Mouse (Mus musculus) midbrain, embryonic 10.5 days (tissue): ENCODE results near the gene Jph3. TPM values are rescaled to one million over a fixed set of nuclear protein-coding genes. Genes with fewer than 3 reads are reported as not detected.
A peak's percentile ranks its signal among the peaks of the same experiment; 100 is the strongest.

ENCODE experiments used
- DNase-seq: peaks from one replicate; pipeline ENCODE4 v3.0.0-alpha.2; 2017; ENCODE audit warnings: low spot score
- H3K27ac ChIP-seq: fragments of 300-500 bp; sonication (generic); replicated peaks from 2 replicates; pipeline ENCODE4 v1.5.1; 2016; ENCODE audit warnings: mild to moderate bottlenecking
- H3K27me3 ChIP-seq: fragments of 300-500 bp; sonication (generic); 2 replicates; pipeline ENCODE4 v1.6.1; 2016; ENCODE audit warnings: low read depth, mild to moderate bottlenecking; ENCODE audit not compliant: poor library complexity, severe bottlenecking
- H3K36me3 ChIP-seq: fragments of 300-500 bp; sonication (generic); 2 replicates; pipeline ENCODE4 v1.6.1; 2016; ENCODE audit warnings: mild to moderate bottlenecking, moderate library complexity
- H3K4me1 ChIP-seq: fragments of 300-500 bp; sonication (generic); 2 replicates; pipeline ENCODE4 v1.6.1; 2016
- H3K4me3 ChIP-seq: fragments of 300-500 bp; sonication (generic); 2 replicates; pipeline ENCODE4 v1.5.1; 2016; ENCODE audit warnings: mild to moderate bottlenecking, moderate library complexity
- H3K9me3 ChIP-seq: fragments of 300-500 bp; sonication (generic); replicated peaks from 2 replicates; pipeline ENCODE4 v1.6.1; 2016; ENCODE audit warnings: mild to moderate bottlenecking
- WGBS: fragments of 180-500 bp; shearing (Covaris S2); methylation state at CpG from one replicate; pipeline ENCODE4 v1.1.7; 2016; 5-methylcytosine and 5-hydroxymethylcytosine counted together
- polyA plus RNA-seq: library from polyadenylated mRNA; unstranded; fragments of >200 nt; fragmentation: Nextera tagmentation; extraction: Ambion mirVana; gene quantifications from 2 replicates; pipeline ENCODE4 v1.2.1, GENCODE M21; 2016

Gene Jph3
- 11.9 and 18.7 TPM in 2 replicates for polyA plus RNA-seq

DNA sequence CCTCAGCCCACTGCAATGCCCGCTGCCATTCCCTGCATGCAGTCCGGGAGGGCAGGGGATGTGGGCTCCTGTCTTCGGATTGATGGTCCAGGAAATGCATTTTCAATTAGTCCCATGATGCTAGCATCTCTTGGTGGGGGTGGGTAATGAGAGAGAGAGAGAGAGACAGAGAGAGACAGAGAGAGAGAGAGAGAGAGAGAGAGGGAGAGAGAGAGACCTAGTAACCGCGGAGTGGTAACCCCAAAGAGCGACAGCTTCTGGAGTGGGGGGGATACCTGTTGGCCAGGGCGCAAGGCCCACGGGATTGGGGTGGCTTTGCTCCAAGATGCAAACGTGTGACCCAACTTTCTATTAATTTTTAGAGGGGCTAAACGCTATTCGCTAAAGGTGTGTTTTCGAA lies at the start of gene Jph3:
Jph3 (plus strand) TSS at position 301 of the 400 bp plus-strand sequence.
- H3K27me3 ChIP-seq: peaks cover 64% of the 10 kb centered on the region
- peak within 1 kb of the TSS; percentile 72; the same call in 1 of the 2 replicates for H3K27ac ChIP-seq
- WGBS: 5% methylated on average over 12 of the region's 12 CpGs

DNA sequence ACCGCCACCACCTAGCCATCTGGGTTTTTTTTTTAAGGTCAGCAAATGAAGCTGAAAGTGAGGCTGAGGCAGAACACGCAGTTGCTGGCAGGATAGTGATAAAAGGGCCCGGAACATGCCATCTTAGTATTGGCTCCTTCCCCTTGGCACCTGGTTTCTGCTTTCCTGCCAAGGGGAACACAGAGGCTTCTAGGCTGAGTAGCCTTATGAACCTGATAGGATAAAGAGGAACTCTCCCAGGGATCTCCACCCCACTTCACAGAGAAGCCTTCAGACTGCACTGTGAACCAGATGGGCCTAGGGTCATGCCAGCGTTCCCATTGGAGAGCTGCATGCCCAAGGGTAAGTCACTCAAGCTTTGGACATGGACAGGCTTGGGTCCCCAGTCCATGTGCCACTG lies 48.5 kb upstream of the Jph3 start:
- H3K4me1 ChIP-seq: no peaks in the 10 kb centered on the region
- H3K27ac ChIP-seq: no peak overlapping the region
- no peaks in the 10 kb centered on the region for H3K9me3 ChIP-seq
- WGBS: 91% methylated on average over 4 of the region's 4 CpGs
- DNase-seq: no peak
- H3K27me3 ChIP-seq: no peaks in the 10 kb centered on the region
- no peak overlapping the region for H3K4me3 ChIP-seq
- H3K36me3 ChIP-seq: no peaks in the 10 kb centered on the region

More for the DNA sequence above, at the start of gene Jph3:
- peaks cover 27% of the 10 kb centered on the region for H3K4me1 ChIP-seq
- H3K36me3 ChIP-seq: no peaks in the 10 kb centered on the region
- DNase-seq: no peak
- peak within 1 kb of the TSS; percentile 66 for H3K4me3 ChIP-seq
- no peaks in the 10 kb centered on the region; the same call in 1 of the 2 replicates for H3K9me3 ChIP-seq

GRCm38 (mm10) chr8:121681457-121681856 lies 48.0 kb upstream of the Jph3 start:
- WGBS: 62% methylated on average over 10 of the region's 10 CpGs
- Histone ChIP-seq H3K4me1 (no peaks in the 10 kb centered on the region), H3K27me3 (no peaks in the 10 kb centered on the region), H3K27ac (no peak overlapping the region), H3K36me3 (no peaks in the 10 kb centered on the region), H3K4me3 (no peak overlapping the region), H3K9me3 (no peaks in the 10 kb centered on the region)
- no peak for DNase-seq

DNA sequence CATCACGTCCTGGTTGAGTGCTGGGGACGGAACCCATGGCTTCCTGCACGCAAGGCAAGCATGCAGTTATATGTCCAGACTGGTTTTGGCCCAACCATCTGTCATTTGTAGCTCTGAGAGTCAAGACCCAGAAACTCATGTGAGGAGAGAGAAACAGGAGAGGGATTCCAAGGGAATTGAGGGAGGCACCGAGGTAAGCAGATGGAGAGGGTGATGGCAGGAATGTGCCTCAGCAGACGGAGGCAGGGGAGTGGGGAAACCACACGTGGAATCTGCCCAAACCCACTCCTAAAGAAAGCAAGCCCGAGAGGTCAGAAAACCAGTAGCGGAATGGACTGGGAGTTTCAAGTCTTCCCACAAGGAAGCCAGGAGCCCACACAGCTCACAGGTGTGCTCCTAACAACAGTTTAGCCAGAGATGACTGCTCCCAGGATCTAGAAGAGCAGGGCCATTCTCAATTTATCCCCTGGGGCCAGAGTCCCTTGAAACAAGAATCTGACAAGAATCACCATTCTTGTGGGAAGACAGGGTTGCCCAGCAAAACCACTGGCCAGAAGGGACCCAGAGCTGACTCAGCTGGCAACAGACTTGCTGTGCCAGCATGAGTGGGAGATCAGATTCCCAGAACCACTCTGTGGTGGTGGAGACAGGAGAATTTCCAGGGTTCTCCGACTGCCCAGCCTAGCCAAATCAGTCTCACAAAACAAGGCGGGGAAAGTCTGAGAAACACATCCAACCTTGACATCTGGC lies 46.2 kb upstream of the Jph3 start:
- H3K36me3 ChIP-seq: no peaks in the 10 kb centered on the region
- peaks cover 10% of the 10 kb centered on the region for H3K4me1 ChIP-seq
- no peak for DNase-seq
- H3K9me3 ChIP-seq: no peaks in the 10 kb centered on the region
- no peak overlapping the region for H3K27ac ChIP-seq
- H3K4me3 ChIP-seq: no peak overlapping the region
- 83% methylated on average over 10 of the region's 10 CpGs for WGBS
- no peaks in the 10 kb centered on the region for H3K27me3 ChIP-seq

- Histone ChIP-seq H3K4me1 (peaks cover 22% of the 10 kb centered on the region), H3K36me3 (no peaks in the 10 kb centered on the region), H3K9me3 (no peaks in the 10 kb centered on the region), H3K4me3 (no peak overlapping the region), H3K27me3 (no peaks in the 10 kb centered on the region), H3K27ac (no peak overlapping the region)
- DNase-seq: peak; percentile 53
- WGBS: 23% methylated on average over 4 of the region's 4 CpGs
These were observed 44.0 kb upstream of the Jph3 start for GRCm38 (mm10) chr8:121685419-121685818.

- WGBS: 56% methylated on average over 14 of the region's 14 CpGs
- peaks cover 22% of the 10 kb centered on the region for H3K4me1 ChIP-seq
- H3K27me3 ChIP-seq: no peaks in the 10 kb centered on the region
- no peak overlapping the region for H3K4me3 ChIP-seq
- no peaks in the 10 kb centered on the region for H3K9me3 ChIP-seq
- DNase-seq: peak; percentile 49
- H3K36me3 ChIP-seq: no peaks in the 10 kb centered on the region
- peak overlapping the region; percentile 63 for H3K27ac ChIP-seq
These were observed 41.8 kb upstream of the Jph3 start for GRCm38 (mm10) chr8:121687455-121688161.

GRCm38 (mm10) chr8:121688496-121688895 lies 40.9 kb upstream of the Jph3 start:
- DNase-seq: no peak
- WGBS: 42% methylated on average over 5 of the region's 5 CpGs
- no peaks in the 10 kb centered on the region for H3K27me3 ChIP-seq
- H3K27ac ChIP-seq: peak overlapping the region; percentile 63
- no peaks in the 10 kb centered on the region for H3K36me3 ChIP-seq
- H3K9me3 ChIP-seq: no peaks in the 10 kb centered on the region
- H3K4me1 ChIP-seq: peaks cover 22% of the 10 kb centered on the region
- no peak overlapping the region for H3K4me3 ChIP-seq

GRCm38 (mm10) chr8:121694453-121694852 lies 35.0 kb upstream of the Jph3 start:
- 49% methylated on average over 4 of the region's 4 CpGs for WGBS

DNA sequence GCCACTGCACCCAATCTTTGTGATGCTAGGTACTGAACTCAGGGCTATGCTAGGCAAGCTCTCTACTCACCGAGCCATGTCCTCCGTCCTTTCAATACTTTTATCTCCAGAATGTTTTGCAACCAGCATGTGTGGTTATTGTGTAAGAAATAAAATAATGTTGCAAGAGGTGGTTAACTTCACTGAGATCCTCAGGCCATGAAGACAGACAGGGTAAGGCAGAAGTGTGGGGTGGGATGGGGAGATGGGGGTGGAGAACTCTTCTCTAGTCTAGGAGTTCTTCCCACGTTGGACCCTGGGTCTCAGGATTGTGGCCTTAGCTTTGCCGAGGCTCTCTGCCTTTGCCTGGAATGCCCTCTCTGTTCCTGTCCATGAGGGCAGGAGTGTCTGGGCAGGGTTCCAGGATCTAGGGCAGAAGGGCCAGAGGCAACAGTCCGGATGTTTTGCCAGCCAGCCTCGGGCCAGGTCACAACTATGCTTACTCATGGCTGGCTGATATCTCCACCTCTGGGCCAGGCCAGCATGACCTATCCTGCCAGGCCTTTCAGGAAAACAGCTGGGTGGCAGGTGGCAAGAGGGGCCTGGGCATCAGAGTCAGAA lies 33.7 kb upstream of the Jph3 start:
- Histone ChIP-seq H3K4me3 (no peak overlapping the region), H3K27ac (no peak overlapping the region), H3K27me3 (no peaks in the 10 kb centered on the region), H3K9me3 (no peaks in the 10 kb centered on the region), H3K4me1 (peaks cover 18% of the 10 kb centered on the region), H3K36me3 (no peaks in the 10 kb centered on the region)
- no peak for DNase-seq
- WGBS: 88% methylated on average over 6 of the region's 6 CpGs

More at GRCm38 (mm10) chr8:121694453-121694852, 35.0 kb upstream of the Jph3 start:
- no peaks in the 10 kb centered on the region for H3K36me3 ChIP-seq
- H3K4me3 ChIP-seq: no peak overlapping the region
- peaks cover 18% of the 10 kb centered on the region for H3K4me1 ChIP-seq
- no peaks in the 10 kb centered on the region for H3K9me3 ChIP-seq
- no peak overlapping the region for H3K27ac ChIP-seq
- DNase-seq: peak; percentile 52
- no peaks in the 10 kb centered on the region for H3K27me3 ChIP-seq

DNA sequence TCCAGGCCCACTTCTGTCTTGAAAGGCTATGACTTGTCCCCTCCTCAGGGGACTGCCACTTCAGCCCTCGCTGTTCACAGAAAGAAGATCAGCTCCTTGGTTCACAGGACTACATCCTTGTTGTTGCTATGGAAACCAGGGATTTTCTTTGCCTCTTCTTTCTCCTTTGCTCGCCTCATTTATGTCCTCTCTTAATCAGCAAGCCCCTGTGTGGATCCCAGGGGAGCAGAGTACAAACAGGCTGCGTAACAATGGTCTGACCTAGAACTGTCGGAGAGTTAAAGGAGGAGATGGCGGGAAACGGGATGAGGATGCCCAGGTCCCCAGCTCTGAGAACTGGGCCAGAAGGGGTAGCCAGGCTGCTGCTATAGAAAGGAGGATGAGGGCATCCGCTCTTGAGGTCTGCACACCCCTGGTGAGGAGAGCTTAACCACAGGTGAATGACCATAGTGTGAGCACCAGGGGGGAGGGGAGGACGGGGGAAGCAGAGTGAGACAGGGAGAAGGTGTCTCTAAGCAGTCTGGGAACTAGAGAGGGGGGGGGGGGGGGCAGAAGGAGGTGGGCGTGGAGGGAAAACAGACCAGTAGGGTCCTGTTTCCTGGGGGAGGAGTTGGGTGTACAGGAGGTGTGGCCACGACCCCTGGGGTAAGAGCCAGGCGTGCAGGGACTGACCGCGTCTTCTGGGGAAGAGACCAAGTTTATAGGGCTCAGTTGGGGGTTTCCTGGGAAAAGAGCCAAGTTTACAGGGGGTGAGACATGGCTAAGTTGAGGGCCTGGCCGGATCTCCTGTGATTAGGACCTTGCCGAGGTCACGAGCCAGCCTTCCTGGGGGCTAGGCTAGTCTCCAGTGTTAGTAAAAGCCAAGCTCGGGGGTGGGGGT lies 31.4 kb upstream of the Jph3 start:
- H3K4me1 ChIP-seq: peaks cover 18% of the 10 kb centered on the region
- no peaks in the 10 kb centered on the region for H3K27me3 ChIP-seq
- H3K9me3 ChIP-seq: no peaks in the 10 kb centered on the region
- peak overlapping the region; percentile 47 for H3K4me3 ChIP-seq
- no peaks in the 10 kb centered on the region for H3K36me3 ChIP-seq
- H3K27ac ChIP-seq: peak overlapping the region; percentile 80
- WGBS: 2% methylated on average over 17 of the region's 17 CpGs
- peak; percentile 51 for DNase-seq

- DNase-seq: peak; percentile 26
- peak overlapping the region; percentile 80 for H3K27ac ChIP-seq
- no peaks in the 10 kb centered on the region for H3K9me3 ChIP-seq
- no peaks in the 10 kb centered on the region for H3K27me3 ChIP-seq
- peaks cover 18% of the 10 kb centered on the region for H3K4me1 ChIP-seq
- no peaks in the 10 kb centered on the region for H3K36me3 ChIP-seq
- H3K4me3 ChIP-seq: peak overlapping the region; percentile 47
- WGBS: 6% methylated on average over 9 of the region's 9 CpGs
These were observed 30.8 kb upstream of the Jph3 start for GRCm38 (mm10) chr8:121698615-121699101.

DNA sequence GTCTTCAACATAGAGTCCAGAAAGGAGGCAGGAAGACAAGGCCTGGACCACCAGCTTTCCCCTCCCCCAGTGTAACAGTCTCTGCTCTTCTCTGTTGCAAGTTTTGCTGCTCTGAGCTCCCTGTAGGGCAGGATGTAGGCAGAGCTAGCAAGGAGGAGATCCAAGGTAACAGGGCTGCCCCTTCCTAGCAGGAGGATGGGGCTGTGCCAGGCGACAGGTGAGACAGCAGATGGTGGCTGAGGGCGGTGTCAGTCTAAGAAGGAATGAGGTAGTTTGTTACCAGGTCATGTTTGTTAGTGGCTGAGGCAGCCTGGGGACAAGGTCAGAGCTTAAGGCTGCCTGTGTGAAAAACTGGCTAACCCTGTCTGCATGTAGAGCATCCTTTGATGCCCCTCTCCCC lies 29.5 kb upstream of the Jph3 start:
- no peak overlapping the region for H3K4me3 ChIP-seq

More for the DNA sequence above, 29.5 kb upstream of the Jph3 start:
- Histone ChIP-seq H3K27me3 (no peaks in the 10 kb centered on the region), H3K4me1 (peaks cover 18% of the 10 kb centered on the region), H3K27ac (no peak overlapping the region), H3K9me3 (no peaks in the 10 kb centered on the region), H3K36me3 (no peaks in the 10 kb centered on the region)
- WGBS: 92% methylated on average over 2 of the region's 2 CpGs
- no peak for DNase-seq
